Mouse (Mus musculus): ENCODE results near the gene Reps2. TPM values are rescaled to one million over a fixed set of nuclear protein-coding genes. Genes with fewer than 3 reads are reported as not detected.

The Reps2 gene
- 18.3 and 19.5 TPM in 2 replicates for total RNA-seq (2014; fragmentation: Nextera tagmentation)
- total RNA-seq (2017) = 11.3 and 11.8 TPM in 2 replicates
- polyA plus RNA-seq (2012) = 0.40 TPM in 2 replicates

DNA sequence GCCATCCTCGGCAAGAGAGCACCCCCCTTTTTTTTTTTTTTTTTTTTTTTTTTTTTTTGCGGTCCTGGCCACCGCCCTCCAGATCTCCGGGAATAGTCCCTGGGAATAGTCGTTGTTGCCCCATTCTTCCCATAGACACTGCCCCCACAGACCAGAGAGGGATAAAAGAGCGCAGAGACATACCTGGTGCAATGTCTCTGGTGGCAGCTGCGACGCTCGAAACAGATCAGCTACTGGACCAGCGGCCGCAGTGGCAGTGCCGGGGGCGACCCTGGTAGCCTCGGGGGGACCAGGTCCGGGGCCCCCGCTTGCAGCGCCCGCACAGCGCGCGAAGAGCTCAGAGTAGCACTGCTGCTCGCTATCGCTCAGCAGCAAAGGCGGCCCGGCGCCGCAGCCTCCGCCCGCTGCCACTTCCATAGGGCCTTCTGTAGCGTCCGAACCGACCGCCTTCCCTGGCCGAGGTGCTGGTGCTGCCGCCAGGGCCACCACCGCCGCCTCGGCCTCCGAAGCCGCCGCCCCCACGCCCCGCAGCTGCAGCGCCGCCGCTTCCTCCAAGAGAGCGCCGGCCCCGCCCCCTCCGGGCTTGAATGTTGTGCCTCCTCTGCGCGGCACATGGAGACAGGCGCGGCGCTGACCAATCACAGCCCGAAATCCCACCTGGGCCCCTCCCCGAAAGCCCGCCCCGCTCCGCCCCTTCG, at the start of gene Reps2:
Reps2 (minus strand) TSS at position 559 of the 698 bp plus-strand sequence.
- Histone ChIP-seq H3K36me3 (replicated peaks) (no peaks in the 10 kb centered on the region), H3K4me3 (ENCODE audit: low read depth, low read length) (peak within 1 kb of the TSS; percentile 77), H3K9me3 (replicated peaks) (no peaks in the 10 kb centered on the region), H3K4me1 (ENCODE audit: insufficient read depth, low read depth, low read length) (peaks cover 28% of the 10 kb centered on the region), H3K27me3 (ENCODE audit: insufficient read depth, low read length) (no peaks in the 10 kb centered on the region)
- ATAC-seq (ENCODE audit: extremely low read depth, insufficient number of reproducible peaks, low FRiP score, poor library complexity, severe bottlenecking) (peak; percentile 56; the same call in 1 of the 2 replicates), DNase-seq (ENCODE audit: low spot score) (peak; percentile 48)
- TF ChIP-seq GATA1 (IDR thresholded peaks at IDR 0.05; ENCODE audit: borderline replicate concordance, low read length) (no peak), TAL1 (conservative IDR thresholded peaks at IDR 0.05; ENCODE audit: low read depth, low read length) (no peak), GATA2 (IDR thresholded peaks at IDR 0.05; ENCODE audit: borderline replicate concordance, low read depth, low read length) (no peak), CTCF (IDR thresholded peaks at IDR 0.05; ENCODE audit: low read depth, low read length) (no peak), POLR2AphosphoS5 (IDR thresholded peaks at IDR 0.05; ENCODE audit: insufficient replicate concordance, low read depth, low read length) (no peak)

DNA sequence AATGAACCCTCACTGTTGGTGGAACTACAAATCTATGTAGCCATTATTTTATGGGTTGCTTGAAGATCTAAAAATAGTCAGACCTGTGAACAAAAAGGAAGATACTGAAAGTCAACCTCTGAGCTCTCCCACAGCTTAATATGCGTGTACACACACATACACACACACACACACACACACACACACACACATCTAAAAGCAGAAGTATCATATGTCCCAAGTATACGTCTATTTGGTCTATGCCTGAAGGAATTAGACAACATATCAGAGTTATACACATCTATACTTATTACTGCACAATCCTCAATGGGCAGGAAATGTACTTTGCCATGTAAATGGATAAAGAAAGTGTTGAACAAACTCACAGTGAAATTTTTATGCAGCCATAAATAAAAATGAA, 47.8 kb upstream of the Reps2 start:
- Histone ChIP-seq H3K9me3 (replicated peaks) (no peaks in the 10 kb centered on the region), H3K4me3 (ENCODE audit: low read depth, low read length) (no peak overlapping the region), H3K36me3 (replicated peaks) (no peaks in the 10 kb centered on the region), H3K27me3 (ENCODE audit: insufficient read depth, low read length) (no peaks in the 10 kb centered on the region), H3K4me1 (ENCODE audit: insufficient read depth, low read depth, low read length) (no peaks in the 10 kb centered on the region)
- DNase-seq (ENCODE audit: low spot score) (no peak), ATAC-seq (ENCODE audit: extremely low read depth, insufficient number of reproducible peaks, low FRiP score, poor library complexity, severe bottlenecking) (no peak)
- TF ChIP-seq CTCF (IDR thresholded peaks at IDR 0.05; ENCODE audit: low read depth, low read length) = no peak
- no peak for TF ChIP-seq GATA1 (IDR thresholded peaks at IDR 0.05; ENCODE audit: borderline replicate concordance, low read length)
- no peak for TF ChIP-seq GATA2 (IDR thresholded peaks at IDR 0.05; ENCODE audit: borderline replicate concordance, low read depth, low read length)

DNA sequence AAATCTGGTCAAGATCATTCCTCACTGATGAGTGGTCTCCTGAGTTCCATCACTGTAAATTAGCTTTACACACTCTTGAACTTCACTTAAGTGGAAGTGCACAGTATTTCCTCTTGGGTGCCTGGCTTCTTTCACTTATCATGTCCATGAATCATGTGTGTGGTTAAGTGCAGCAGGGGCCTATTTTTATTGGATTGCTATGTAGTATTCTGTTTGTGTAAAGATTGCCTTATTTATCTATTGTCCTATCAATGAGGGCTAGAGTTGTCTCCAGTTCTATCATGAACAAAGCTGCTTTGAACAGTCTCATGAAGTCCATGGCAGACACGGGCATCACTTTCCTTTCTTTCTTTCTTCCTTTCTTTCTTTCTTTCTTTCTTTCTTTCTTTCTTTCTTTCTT, 41.9 kb upstream of the Reps2 start:
- DNase-seq (ENCODE audit: low spot score) (no peak), ATAC-seq (ENCODE audit: extremely low read depth, insufficient number of reproducible peaks, low FRiP score, poor library complexity, severe bottlenecking) (no peak)
- H3K4me3 ChIP-seq (ENCODE audit: low read depth, low read length) = no peak overlapping the region
- TF ChIP-seq CTCF (IDR thresholded peaks at IDR 0.05; ENCODE audit: low read depth, low read length) = no peak
- no peak for TF ChIP-seq GATA2 (IDR thresholded peaks at IDR 0.05; ENCODE audit: borderline replicate concordance, low read depth, low read length)
- TF ChIP-seq POLR2AphosphoS5 (IDR thresholded peaks at IDR 0.05; ENCODE audit: insufficient replicate concordance, low read depth, low read length) = no peak
- no peak for TF ChIP-seq GATA1 (IDR thresholded peaks at IDR 0.05; ENCODE audit: borderline replicate concordance, low read length)
- TF ChIP-seq TAL1 (conservative IDR thresholded peaks at IDR 0.05; ENCODE audit: low read depth, low read length) = no peak
- H3K36me3 ChIP-seq (replicated peaks) = no peaks in the 10 kb centered on the region
- H3K27me3 ChIP-seq (ENCODE audit: insufficient read depth, low read length) = no peaks in the 10 kb centered on the region
- H3K9me3 ChIP-seq (replicated peaks) = no peaks in the 10 kb centered on the region
- H3K4me1 ChIP-seq (ENCODE audit: insufficient read depth, low read depth, low read length) = peaks cover 21% of the 10 kb centered on the region

DNA sequence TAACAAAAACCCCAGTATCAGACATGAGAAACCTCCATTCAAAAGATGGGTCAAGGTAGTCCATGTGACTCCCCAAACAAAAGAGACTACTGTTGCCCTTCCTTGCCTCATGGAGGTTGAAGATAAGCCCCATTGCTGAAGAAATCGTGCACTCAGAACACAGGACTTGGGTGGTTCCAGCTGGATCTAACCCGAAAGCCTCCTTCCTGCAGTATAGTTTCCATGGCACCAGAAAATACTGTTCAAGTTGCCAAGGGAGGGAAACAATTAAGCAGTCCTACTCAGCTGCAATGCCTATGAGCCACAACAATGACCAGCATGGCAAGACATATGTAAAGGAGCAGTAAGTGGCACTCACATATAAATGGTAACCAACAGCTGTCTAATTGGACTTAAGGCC, 36.1 kb upstream of the Reps2 start:
- 0 out of 2 replicates have a peak, but pooled peaks cover 2% of the 10 kb centered on the region for H3K9me3 ChIP-seq (replicated peaks)
- TF ChIP-seq GATA1 (IDR thresholded peaks at IDR 0.05; ENCODE audit: borderline replicate concordance, low read length) = no peak
- TF ChIP-seq POLR2AphosphoS5 (IDR thresholded peaks at IDR 0.05; ENCODE audit: insufficient replicate concordance, low read depth, low read length) = no peak
- TF ChIP-seq TAL1 (conservative IDR thresholded peaks at IDR 0.05; ENCODE audit: low read depth, low read length) = no peak
- no peak for TF ChIP-seq GATA2 (IDR thresholded peaks at IDR 0.05; ENCODE audit: borderline replicate concordance, low read depth, low read length)
- no peak for TF ChIP-seq CTCF (IDR thresholded peaks at IDR 0.05; ENCODE audit: low read depth, low read length)
- DNase-seq (ENCODE audit: low spot score) (no peak), ATAC-seq (ENCODE audit: extremely low read depth, insufficient number of reproducible peaks, low FRiP score, poor library complexity, severe bottlenecking) (peak; percentile 55; the same call in 1 of the 2 replicates)
- no peaks in the 10 kb centered on the region for H3K27me3 ChIP-seq (ENCODE audit: insufficient read depth, low read length)
- peaks cover 37% of the 10 kb centered on the region for H3K4me1 ChIP-seq (ENCODE audit: insufficient read depth, low read depth, low read length)
- H3K36me3 ChIP-seq (replicated peaks) = no peaks in the 10 kb centered on the region
- no peak overlapping the region for H3K4me3 ChIP-seq (ENCODE audit: low read depth, low read length)

DNA sequence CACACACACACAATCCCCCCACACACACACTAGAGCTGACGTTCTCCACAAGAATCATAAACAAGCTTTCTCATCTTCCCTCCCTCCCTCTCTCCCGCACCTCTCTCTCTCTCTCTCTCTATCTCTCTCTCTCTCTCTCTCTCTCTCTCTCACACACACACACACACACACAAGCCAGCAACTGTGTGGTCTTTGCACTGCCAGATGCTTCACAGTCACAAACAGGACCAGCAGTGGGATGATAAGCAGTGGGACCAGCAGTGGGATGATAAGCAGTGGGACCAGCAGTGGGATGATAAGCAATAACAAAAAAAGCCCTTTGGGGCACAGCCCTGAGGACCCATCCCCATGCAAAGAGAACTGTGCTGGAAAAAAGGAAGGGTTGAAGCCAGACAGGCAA, 35.4 kb upstream of the Reps2 start:
- Histone ChIP-seq H3K4me3 (ENCODE audit: low read depth, low read length) (no peak overlapping the region; the same call in 1 of the 2 replicates), H3K36me3 (replicated peaks) (no peaks in the 10 kb centered on the region), H3K27me3 (ENCODE audit: insufficient read depth, low read length) (no peaks in the 10 kb centered on the region), H3K9me3 (replicated peaks) (0 out of 2 replicates have a peak, but pooled peaks cover 2% of the 10 kb centered on the region), H3K4me1 (ENCODE audit: insufficient read depth, low read depth, low read length) (peaks cover 37% of the 10 kb centered on the region)
- no peak for DNase-seq (ENCODE audit: low spot score)
- TF ChIP-seq GATA1 (IDR thresholded peaks at IDR 0.05; ENCODE audit: borderline replicate concordance, low read length) = no peak
- peak; percentile 66 for TF ChIP-seq TAL1 (conservative IDR thresholded peaks at IDR 0.05; ENCODE audit: low read depth, low read length)
- no peak for TF ChIP-seq CTCF (IDR thresholded peaks at IDR 0.05; ENCODE audit: low read depth, low read length)
- TF ChIP-seq POLR2AphosphoS5 (IDR thresholded peaks at IDR 0.05; ENCODE audit: insufficient replicate concordance, low read depth, low read length) = no peak
- no peak for TF ChIP-seq GATA2 (IDR thresholded peaks at IDR 0.05; ENCODE audit: borderline replicate concordance, low read depth, low read length)
- peak; percentile 88 for ATAC-seq (ENCODE audit: extremely low read depth, insufficient number of reproducible peaks, low FRiP score, poor library complexity, severe bottlenecking)

DNA sequence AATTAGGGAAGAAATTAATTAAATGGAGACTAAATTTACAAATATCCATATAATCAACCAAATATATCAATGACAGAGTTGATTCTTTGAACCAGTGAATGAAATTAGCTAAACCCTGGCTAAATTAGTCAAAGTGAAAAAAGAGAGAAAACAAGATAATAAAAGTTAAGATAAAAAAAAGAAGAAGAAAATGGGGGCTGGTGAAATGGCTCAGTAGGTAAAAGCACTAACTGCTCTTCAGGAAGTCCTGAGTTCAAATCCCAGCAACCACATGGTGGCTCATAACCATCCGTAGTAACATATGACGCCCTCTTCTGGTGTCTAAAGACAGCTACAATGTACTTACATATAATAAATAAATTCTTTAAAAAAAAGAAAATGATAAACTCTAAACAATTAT, 22.7 kb upstream of the Reps2 start:
- Histone ChIP-seq H3K4me1 (ENCODE audit: insufficient read depth, low read depth, low read length) (no peaks in the 10 kb centered on the region), H3K36me3 (replicated peaks) (no peaks in the 10 kb centered on the region), H3K27me3 (ENCODE audit: insufficient read depth, low read length) (no peaks in the 10 kb centered on the region), H3K4me3 (ENCODE audit: low read depth, low read length) (no peak overlapping the region), H3K9me3 (replicated peaks) (no peaks in the 10 kb centered on the region)
- no peak for DNase-seq (ENCODE audit: low spot score)
- TF ChIP-seq CTCF (IDR thresholded peaks at IDR 0.05; ENCODE audit: low read depth, low read length) (no peak), TAL1 (conservative IDR thresholded peaks at IDR 0.05; ENCODE audit: low read depth, low read length) (no peak), POLR2AphosphoS5 (IDR thresholded peaks at IDR 0.05; ENCODE audit: insufficient replicate concordance, low read depth, low read length) (no peak), GATA1 (IDR thresholded peaks at IDR 0.05; ENCODE audit: borderline replicate concordance, low read length) (no peak), GATA2 (IDR thresholded peaks at IDR 0.05; ENCODE audit: borderline replicate concordance, low read depth, low read length) (no peak)
- no peak for ATAC-seq (ENCODE audit: extremely low read depth, insufficient number of reproducible peaks, low FRiP score, poor library complexity, severe bottlenecking)
